Mouse (Mus musculus): ENCODE data around the gene Spon1. TPM values are rescaled to one million over a fixed set of nuclear protein-coding genes. Genes with fewer than 3 reads are reported as not detected.

Gene Spon1
- polyA plus RNA-seq, 1 experiment from 2014 or later, result 77.1 TPM

DNA sequence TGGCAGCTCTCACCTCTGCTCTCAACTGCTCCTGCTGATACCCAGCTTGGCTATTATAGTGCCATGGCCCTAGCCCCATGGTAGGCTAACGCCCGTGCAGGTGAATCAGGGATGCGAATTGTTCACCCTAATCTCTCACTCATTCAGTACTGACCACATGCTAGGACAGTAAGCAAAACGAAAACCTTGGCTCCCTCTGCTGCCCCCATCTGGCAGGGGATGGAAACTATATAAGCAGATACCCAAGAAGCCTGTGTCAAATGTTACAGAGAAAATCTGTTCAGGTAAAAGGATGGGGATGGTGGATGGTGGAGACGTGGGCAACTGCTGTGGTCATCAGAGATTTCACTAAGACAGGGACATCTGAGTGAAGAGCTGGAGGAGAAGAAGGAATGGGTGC lies 241.8 kb downstream of the Spon1 start:
- H3K27ac ChIP-seq, result no peak overlapping the region
- DNase-seq (ENCODE audit: low spot score), result peak; percentile 27
- no peaks in the 10 kb centered on the region for H3K36me3 ChIP-seq
- WGBS, result 75% methylated on average over 5 of the region's 5 CpGs
- peaks cover 30% of the 10 kb centered on the region for H3K4me1 ChIP-seq (replicated peaks)
- no peaks in the 10 kb centered on the region; the same call in 1 of the 2 replicates for H3K27me3 ChIP-seq (ENCODE audit: insufficient read depth, poor library complexity, severe bottlenecking)
- H3K4me3 ChIP-seq, result no peak overlapping the region
- H3K9me3 ChIP-seq, result no peaks in the 10 kb centered on the region

DNA sequence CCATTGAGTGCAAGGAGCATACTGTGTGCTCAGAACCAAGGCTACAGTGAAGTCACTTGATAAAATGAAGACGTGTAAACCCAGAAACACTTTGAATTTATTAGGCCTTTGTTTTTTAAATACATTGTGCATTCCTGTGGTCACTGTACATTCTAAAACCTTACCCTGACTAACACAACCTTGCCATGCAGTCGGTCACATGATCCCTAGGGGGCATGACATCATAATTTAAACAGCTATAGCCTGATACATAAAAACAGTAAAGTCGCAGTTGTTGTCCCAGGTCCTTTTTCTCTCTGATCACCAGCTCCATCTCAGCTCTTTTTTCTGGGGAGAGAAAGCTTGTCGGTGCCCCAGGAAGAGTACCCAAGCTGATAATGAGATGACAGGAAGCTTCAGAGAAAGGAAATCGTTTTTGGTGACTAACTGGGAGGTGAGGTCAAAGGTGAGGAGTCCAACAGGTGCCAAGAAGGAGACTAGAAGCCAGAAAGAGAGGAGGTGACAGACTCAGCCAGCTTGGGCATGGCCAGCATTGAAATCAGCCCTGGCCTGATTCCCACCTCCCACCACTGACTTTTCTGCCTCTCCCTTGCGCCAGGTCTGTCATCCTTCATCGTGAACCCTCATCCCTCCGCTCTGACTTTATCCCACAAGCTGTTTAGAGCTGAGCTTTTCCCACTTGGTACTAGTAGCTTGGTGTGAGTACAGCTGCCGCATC lies 246.1 kb downstream of the Spon1 start:
- WGBS, result 65% methylated on average over 9 of the region's 9 CpGs
- Histone ChIP-seq H3K36me3 (no peaks in the 10 kb centered on the region), H3K4me3 (no peak overlapping the region), H3K27me3 (ENCODE audit: insufficient read depth, poor library complexity, severe bottlenecking) (no peaks in the 10 kb centered on the region), H3K27ac (no peak overlapping the region), H3K9me3 (no peaks in the 10 kb centered on the region), H3K4me1 (replicated peaks) (peaks cover 10% of the 10 kb centered on the region)
- no peak for DNase-seq (ENCODE audit: low spot score)

DNA sequence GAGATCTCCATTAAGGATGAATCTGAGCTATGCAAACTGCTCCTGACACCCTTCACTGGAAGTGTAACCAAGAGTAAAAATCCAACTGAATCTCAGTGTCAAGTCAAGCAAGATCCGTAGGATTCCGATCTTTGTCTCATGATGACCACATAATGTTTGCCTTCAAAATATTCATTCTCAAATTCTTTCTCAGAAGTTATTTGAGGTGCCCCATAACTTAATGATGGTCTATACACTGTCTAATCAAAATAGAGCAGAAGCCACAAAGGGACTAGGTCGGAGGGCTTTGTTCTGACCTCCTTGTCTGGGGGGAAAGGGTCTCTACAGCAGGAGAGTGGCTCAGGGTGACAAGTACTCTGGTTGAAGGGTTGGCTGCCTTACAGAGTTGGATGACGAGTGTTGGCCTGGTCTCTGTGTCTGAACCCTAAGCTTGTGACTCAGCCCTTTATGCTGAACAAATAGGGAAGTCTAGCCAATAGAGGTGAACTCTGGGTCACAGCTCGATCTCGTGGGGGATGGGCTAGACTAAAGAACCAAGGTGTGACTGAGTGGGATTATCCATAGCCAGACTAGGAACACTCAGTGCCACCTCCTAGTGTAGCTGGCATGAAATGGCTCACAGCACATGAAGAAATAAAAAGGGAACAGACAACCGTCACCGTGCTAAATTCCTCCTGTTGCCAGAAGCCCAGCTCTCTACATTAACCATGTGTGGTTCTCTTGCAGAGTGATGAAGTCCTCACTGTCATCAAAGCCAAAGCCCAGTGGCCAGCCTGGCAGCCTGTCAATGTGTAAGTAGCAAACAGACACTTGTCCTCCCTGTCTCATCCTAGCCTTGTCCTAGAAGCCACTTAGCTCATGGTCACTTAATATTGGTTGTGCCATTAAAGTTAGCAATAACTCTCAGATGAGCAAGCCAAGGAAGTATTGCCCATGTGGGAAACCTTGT lies 250.5 kb downstream of the Spon1 start:
- no peak overlapping the region for H3K4me3 ChIP-seq
- H3K27me3 ChIP-seq (ENCODE audit: insufficient read depth, poor library complexity, severe bottlenecking), result peaks cover 6% of the 10 kb centered on the region; the same call in 1 of the 2 replicates
- WGBS, result 87% methylated on average over 8 of the region's 8 CpGs
- no peak for DNase-seq (ENCODE audit: low spot score)
- H3K4me1 ChIP-seq (replicated peaks), result peaks cover 23% of the 10 kb centered on the region
- H3K9me3 ChIP-seq, result no peaks in the 10 kb centered on the region
- no peak overlapping the region for H3K27ac ChIP-seq
- H3K36me3 ChIP-seq, result no peaks in the 10 kb centered on the region

DNA sequence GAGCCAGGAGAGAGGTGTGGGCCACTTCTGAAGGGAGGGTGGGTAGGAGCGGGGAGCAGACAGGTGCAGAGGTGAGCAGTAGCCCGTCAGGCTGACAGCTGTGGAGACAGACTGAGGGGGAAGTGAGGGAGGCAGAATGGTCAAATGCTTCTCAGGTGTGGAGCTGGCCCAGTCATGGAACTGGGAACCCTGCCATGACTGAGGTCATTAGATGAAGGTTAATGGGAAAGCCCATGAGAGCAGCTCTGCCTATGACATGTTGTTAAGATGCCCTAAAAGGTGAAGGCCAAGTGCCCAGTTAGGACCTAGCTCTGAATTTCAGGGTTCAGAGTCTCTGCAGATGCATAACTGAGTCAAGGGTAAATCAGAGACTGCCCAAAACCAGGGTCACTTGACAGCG lies 253.1 kb downstream of the Spon1 start:
- 79% methylated on average over 3 of the region's 3 CpGs for WGBS
- DNase-seq (ENCODE audit: low spot score), result no peak
- no peak overlapping the region for H3K4me3 ChIP-seq
- no peaks in the 10 kb centered on the region for H3K36me3 ChIP-seq
- H3K9me3 ChIP-seq, result no peaks in the 10 kb centered on the region
- H3K27ac ChIP-seq, result no peak overlapping the region
- peaks cover 6% of the 10 kb centered on the region; the same call in 1 of the 2 replicates for H3K27me3 ChIP-seq (ENCODE audit: insufficient read depth, poor library complexity, severe bottlenecking)
- H3K4me1 ChIP-seq (replicated peaks), result peaks cover 13% of the 10 kb centered on the region; the same call in 1 of the 2 replicates

DNA sequence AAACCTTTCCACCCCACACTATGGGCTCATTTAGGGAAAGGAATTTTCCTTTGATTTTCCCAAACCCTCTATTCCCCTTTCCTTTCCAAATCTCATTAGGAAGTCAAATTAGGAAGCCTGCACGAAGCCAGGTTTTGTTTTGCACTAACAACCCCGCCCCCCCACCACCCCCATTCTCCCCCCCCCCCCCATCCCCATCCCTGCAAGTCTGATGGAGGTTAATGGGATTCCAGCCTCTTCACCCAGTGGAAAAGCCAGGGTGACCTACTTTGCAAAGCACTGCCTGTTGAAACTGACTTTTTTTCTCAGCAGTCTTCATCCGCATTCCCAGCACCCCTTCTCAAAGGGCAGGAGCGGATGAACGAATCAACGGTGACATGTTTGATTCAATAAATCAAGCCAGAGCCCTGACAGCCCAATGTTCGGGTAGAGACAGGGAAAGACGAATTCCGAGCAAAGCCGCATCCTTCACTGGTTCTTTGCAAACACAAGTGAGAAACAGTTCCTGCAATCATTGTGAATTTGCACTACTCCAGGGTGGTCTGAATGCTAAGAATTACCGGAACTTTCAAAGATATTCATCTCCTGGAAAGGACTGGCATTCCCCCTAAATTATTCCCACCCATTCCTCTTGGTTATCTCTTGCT lies 254.4 kb downstream of the Spon1 start:
- Histone ChIP-seq H3K9me3 (no peaks in the 10 kb centered on the region), H3K27ac (peak overlapping the region; percentile 73; the same call in 1 of the 2 replicates), H3K4me1 (replicated peaks) (peaks cover 13% of the 10 kb centered on the region; the same call in 1 of the 2 replicates), H3K27me3 (ENCODE audit: insufficient read depth, poor library complexity, severe bottlenecking) (peaks cover 6% of the 10 kb centered on the region; the same call in 1 of the 2 replicates), H3K36me3 (no peaks in the 10 kb centered on the region), H3K4me3 (peak overlapping the region; percentile 54)
- DNase-seq (ENCODE audit: low spot score), result peak; percentile 25
- WGBS, result 5% methylated on average over 11 of the region's 11 CpGs

DNA sequence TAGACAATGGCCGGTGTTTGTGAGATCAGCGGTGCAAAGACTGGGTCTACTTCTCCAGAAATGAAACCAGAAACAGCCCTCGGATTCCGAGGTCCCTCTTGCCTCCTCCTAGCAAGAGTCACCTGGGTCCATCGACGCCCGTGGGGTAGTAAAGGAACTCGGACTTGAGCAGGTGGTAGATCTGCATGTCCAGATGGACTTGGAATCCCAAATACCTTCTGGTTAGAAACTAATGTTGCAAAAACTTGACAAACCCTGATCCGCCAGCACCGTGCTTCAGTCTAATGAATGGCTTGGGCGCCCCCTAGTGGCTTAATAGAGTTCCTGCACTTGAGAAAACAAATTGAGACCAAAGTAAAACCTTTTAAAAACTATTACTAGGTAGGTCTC lies 254.9 kb downstream of the Spon1 start:
- DNase-seq (ENCODE audit: low spot score), result peak; percentile 76
- no peaks in the 10 kb centered on the region for H3K36me3 ChIP-seq
- H3K27ac ChIP-seq, result peak overlapping the region; percentile 73
- H3K4me3 ChIP-seq, result peak overlapping the region; percentile 54
- H3K9me3 ChIP-seq, result no peaks in the 10 kb centered on the region
- WGBS, result 3% methylated on average over 11 of the region's 11 CpGs
- peaks cover 13% of the 10 kb centered on the region; the same call in 1 of the 2 replicates for H3K4me1 ChIP-seq (replicated peaks)
- peaks cover 6% of the 10 kb centered on the region; the same call in 1 of the 2 replicates for H3K27me3 ChIP-seq (ENCODE audit: insufficient read depth, poor library complexity, severe bottlenecking)

DNA sequence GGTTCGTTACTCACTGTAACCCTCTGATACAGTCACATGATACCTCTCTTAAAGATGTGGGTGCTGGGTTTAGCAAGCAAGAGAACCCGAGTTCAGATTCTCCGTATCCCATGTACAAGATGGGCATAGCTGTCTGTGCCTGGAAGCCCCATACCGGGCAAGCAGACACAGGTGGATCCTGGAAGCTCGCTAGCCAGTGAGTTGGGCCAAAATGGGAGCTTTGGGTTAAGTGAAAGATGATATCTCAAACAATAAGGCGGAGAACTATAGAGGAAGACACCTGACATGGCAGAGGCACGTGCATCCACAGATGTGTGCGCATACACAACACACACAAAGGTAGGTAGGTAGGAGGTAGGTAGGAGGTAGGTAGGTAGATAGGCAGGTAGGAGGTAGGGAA lies 261.1 kb downstream of the Spon1 start:
- H3K27ac ChIP-seq, result no peak overlapping the region
- H3K27me3 ChIP-seq (ENCODE audit: insufficient read depth, poor library complexity, severe bottlenecking), result no peaks in the 10 kb centered on the region
- no peaks in the 10 kb centered on the region for H3K36me3 ChIP-seq
- no peaks in the 10 kb centered on the region for H3K4me1 ChIP-seq (replicated peaks)
- no peaks in the 10 kb centered on the region for H3K9me3 ChIP-seq
- no peak overlapping the region for H3K4me3 ChIP-seq
- DNase-seq (ENCODE audit: low spot score), result no peak
- WGBS, result 90% methylated on average over 8 of the region's 8 CpGs

DNA sequence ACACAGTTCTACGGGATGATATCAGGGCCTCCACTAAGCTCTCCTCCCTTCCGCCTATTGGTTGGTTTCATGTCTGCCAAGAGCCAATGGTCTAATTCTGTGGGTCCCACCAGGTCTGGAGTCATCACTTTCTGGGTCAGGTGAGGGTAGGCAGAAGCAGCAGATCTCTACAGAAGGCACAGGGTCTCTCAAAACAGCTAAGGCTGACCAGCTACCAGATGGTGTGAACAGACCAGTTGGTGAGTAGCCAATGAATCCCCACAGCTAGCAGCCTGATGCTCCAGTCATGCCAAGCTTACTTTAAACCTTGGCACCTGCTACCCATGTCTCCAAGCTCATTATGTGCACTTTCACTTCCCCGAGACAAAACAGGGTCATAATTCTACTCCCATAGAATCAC lies 261.6 kb downstream of the Spon1 start:
- no peak for DNase-seq (ENCODE audit: low spot score)
- H3K27me3 ChIP-seq (ENCODE audit: insufficient read depth, poor library complexity, severe bottlenecking), result no peaks in the 10 kb centered on the region
- H3K36me3 ChIP-seq, result no peaks in the 10 kb centered on the region
- no peaks in the 10 kb centered on the region for H3K4me1 ChIP-seq (replicated peaks)
- H3K9me3 ChIP-seq, result no peaks in the 10 kb centered on the region
- H3K4me3 ChIP-seq, result no peak overlapping the region
- H3K27ac ChIP-seq, result no peak overlapping the region
- WGBS, result 89% methylated on average over 3 of the region's 3 CpGs

DNA sequence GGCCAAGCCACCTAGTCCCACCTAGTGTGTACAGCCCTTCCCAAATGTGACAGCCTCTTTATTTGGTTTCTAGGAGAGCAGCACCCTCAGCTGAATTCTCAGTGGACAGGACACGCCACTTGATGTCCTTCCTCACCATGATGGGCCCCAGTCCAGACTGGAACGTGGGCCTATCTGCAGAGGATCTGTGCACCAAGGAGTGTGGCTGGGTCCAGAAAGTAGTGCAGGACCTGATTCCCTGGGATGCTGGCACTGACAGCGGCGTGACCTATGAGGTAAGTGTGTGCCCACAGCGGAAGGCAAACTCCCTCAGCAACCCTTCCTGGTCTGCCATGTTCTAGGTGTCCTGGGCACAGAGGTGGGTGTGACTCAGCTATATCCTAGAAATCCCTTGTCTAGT lies 263.0 kb downstream of the Spon1 start:
- Histone ChIP-seq H3K27ac (no peak overlapping the region), H3K9me3 (no peaks in the 10 kb centered on the region), H3K27me3 (ENCODE audit: insufficient read depth, poor library complexity, severe bottlenecking) (no peaks in the 10 kb centered on the region), H3K4me1 (replicated peaks) (no peaks in the 10 kb centered on the region), H3K36me3 (no peaks in the 10 kb centered on the region; the same call in 1 of the 2 replicates), H3K4me3 (no peak overlapping the region)
- 88% methylated on average over 5 of the region's 5 CpGs for WGBS
- DNase-seq (ENCODE audit: low spot score), result no peak

DNA sequence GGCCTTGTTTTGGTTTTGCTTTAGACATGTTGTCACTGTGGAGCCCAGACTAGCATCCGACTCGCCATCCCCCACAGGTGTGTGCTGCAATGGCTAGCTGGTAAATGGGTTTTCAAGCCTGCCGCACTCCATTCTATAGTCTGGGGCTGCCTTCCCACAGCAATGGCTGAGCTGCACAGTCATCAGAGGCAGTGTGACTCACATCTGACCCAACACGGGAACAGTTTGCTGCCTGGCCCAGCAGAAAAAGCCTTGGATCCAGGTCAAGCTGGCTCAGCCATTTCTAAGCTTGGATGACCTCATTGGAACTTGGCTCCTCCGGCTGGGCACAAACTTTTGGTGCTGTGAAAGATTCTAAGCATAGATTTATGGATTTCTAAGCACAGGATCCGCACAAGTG lies 263.8 kb downstream of the Spon1 start:
- Histone ChIP-seq H3K27me3 (ENCODE audit: insufficient read depth, poor library complexity, severe bottlenecking) (no peaks in the 10 kb centered on the region), H3K27ac (no peak overlapping the region), H3K4me3 (no peak overlapping the region), H3K36me3 (no peaks in the 10 kb centered on the region; the same call in 1 of the 2 replicates), H3K9me3 (no peaks in the 10 kb centered on the region), H3K4me1 (replicated peaks) (no peaks in the 10 kb centered on the region)
- 88% methylated on average over 6 of the region's 6 CpGs for WGBS
- DNase-seq (ENCODE audit: low spot score), result no peak

DNA sequence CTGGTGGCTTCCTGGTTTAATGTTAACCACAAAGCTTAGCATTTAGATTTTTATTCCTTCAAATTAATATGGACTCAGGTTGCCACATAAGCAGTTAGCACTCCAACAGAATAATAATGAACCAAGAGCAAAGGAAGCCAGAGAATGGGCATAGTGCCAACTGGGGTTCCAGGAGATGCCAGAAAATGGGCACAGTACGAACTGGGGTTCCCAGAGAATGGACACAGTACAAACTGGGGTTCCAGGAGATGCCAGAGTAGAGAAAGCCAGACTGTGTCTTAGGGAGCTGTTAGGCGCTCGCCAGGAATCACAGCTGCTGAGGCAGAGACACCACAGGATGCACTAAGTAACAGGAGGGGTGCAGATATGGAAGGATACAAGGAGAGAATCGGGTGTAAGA lies 271.4 kb downstream of the Spon1 start:
- no peaks in the 10 kb centered on the region for H3K27me3 ChIP-seq (ENCODE audit: insufficient read depth, poor library complexity, severe bottlenecking)
- H3K9me3 ChIP-seq, result no peaks in the 10 kb centered on the region
- 86% methylated on average over 4 of the region's 4 CpGs for WGBS
- no peaks in the 10 kb centered on the region for H3K4me1 ChIP-seq (replicated peaks)
- H3K27ac ChIP-seq, result no peak overlapping the region
- H3K4me3 ChIP-seq, result no peak overlapping the region
- peaks cover 26% of the 10 kb centered on the region for H3K36me3 ChIP-seq
- no peak for DNase-seq (ENCODE audit: low spot score)

DNA sequence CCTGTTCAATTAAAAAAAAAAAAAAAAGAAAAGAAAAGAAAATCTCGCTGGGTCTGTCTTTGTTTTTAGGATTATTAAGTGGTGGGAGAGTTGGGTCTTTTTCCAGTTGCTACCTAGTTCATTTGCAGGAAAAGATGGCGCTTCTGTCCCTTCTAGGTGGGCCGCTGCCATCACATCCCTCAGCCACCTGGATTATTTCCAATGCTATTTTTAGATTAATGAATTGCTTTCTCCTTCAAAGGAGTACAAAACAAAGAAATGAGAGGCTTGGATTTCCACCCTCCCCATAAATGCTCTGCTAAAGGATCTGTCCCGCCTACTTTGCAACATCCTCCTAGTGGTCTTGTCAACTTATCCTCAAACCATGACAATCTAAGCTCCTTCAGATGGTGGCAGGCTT lies 275.6 kb downstream of the Spon1 start:
- Histone ChIP-seq H3K36me3 (peaks cover 31% of the 10 kb centered on the region), H3K4me3 (no peak overlapping the region), H3K4me1 (replicated peaks) (no peaks in the 10 kb centered on the region), H3K27me3 (ENCODE audit: insufficient read depth, poor library complexity, severe bottlenecking) (no peaks in the 10 kb centered on the region), H3K27ac (no peak overlapping the region), H3K9me3 (no peaks in the 10 kb centered on the region)
- no peak for DNase-seq (ENCODE audit: low spot score)
- WGBS, result 85% methylated on average over 4 of the region's 4 CpGs

Measured in hindbrain, embryonic 10.5 days (tissue).